7 mouse cellular contexts compared by ENCODE assay signal in the genomic region with DNA sequence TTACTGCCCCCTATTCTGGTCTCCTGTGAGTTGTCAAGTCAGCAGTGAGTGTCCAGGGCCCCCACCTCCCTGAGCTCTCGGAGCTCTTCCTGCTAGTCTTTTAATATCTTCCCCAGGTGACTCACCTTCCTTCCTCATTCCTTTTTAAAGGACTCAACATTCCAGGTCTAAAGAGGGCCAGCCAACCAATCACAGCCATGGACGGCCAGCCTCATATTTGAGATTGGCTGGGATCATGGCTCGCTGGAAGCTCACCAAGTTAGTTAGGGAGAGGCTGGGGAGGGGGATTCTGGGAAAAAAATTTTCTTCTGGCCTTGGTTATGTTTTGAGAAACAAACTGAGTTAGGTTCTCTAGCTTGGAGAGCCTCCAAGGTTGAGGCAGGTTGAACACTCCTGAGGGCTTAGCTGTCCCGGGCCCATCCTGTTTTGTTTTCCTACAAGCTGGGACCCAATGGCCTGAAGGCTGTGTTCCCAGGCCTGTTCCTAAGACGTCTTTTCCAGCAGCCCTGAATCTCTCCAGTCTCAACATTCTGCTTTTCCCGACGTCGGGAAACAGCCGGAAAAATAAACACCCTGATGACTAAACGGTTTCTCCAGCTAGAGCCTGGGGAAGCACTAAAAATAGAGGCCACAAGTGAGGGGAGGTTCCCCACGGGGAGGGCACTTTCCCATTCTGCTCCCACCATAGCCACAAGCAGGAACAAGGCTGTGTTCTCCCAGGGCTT. TPM values are rescaled to one million over a fixed set of nuclear protein-coding genes. Genes with fewer than 3 reads are reported as not detected.
A peak's percentile ranks its signal among the peaks of the same experiment; 100 is the strongest.
DNase-seq lines count a peak whose midpoint lies in the region; ATAC-seq and TF ChIP-seq lines count a peak whose summit lies in the region.

No protein-coding gene starts in this region.

- peaks cover 11 to 27% of the 10 kb centered on the region in 2 experiments for H3K4me1 ChIP-seq in ES-E14 (ENCODE audit: control insufficient read depth in 2 of 2, insufficient read depth in 2 of 2, low read length in 2 of 2, poor library complexity in 1 of 2)
- peaks cover 51% of the 10 kb centered on the region for H3K4me1 ChIP-seq in intestine, embryonic 15.5 days (replicated peaks)
- H3K4me1 ChIP-seq in liver, embryonic 16.5 days (ENCODE audit: control insufficient read depth, low read depth, low read length) = peaks cover 59% of the 10 kb centered on the region

- no peaks in the 10 kb centered on the region for H3K27me3 ChIP-seq in intestine, embryonic 15.5 days (replicated peaks)
- no peaks in the 10 kb centered on the region; the same call in 1 of the 2 replicates for H3K27me3 ChIP-seq in liver, embryonic 16.5 days (ENCODE audit: control insufficient read depth, insufficient read depth, low read depth, low read length)

- H3K4me3 ChIP-seq in ES-E14 (ENCODE audit: insufficient read depth in 1 of 2, low read depth in 1 of 2, low read length in 2 of 2, poor library complexity in 1 of 2, severe bottlenecking in 1 of 2) = no peak overlapping the region
- H3K4me3 ChIP-seq in intestine, embryonic 15.5 days (replicated peaks) = no peak overlapping the region; the same call in 1 of the 2 replicates
- no peak overlapping the region for H3K4me3 ChIP-seq in liver, embryonic 16.5 days (ENCODE audit: low read depth, low read length)

- peak overlapping the region; percentile 93 for H3K4me2 ChIP-seq in intestine, embryonic 15.5 days (replicated peaks)
- no peak overlapping the region for H3K4me2 ChIP-seq in liver, embryonic 16.5 days (ENCODE audit: low read depth, low read length)

- TF ChIP-seq CTCF in brain, embryonic 14.5 days (IDR thresholded peaks at IDR 0.05; ENCODE audit: borderline replicate concordance, extremely low read depth, insufficient read depth, insufficient read length) = no peak

- no peak for TF ChIP-seq POLR2A in brain, embryonic 14.5 days (IDR thresholded peaks at IDR 0.05; ENCODE audit: borderline replicate concordance, extremely low read depth, insufficient read depth, insufficient read length, poor library complexity, severe bottlenecking)

- in situ Hi-C loops in ES-E14 (cut with MboI; ENCODE audit: low sequenced_read_pairs in 2 of 2, unreplicated experiment in 2 of 2) = no loop called here

- no peak overlapping the region for H3K9ac ChIP-seq in ES-E14 (ENCODE audit: insufficient read depth, low read depth, low read length, poor library complexity, severe bottlenecking)
- H3K9ac ChIP-seq in intestine, embryonic 15.5 days = no peak overlapping the region
- no peak overlapping the region for H3K9ac ChIP-seq in liver, embryonic 16.5 days (ENCODE audit: low read depth, low read length)

- no peak overlapping the region for H3K27ac ChIP-seq in ES-E14 (ENCODE audit: insufficient read depth, low read depth, low read length, poor library complexity, severe bottlenecking)
- H3K27ac ChIP-seq in intestine, embryonic 15.5 days = peak overlapping the region; percentile 100
- H3K27ac ChIP-seq in liver, embryonic 16.5 days (ENCODE audit: low read length) = peak overlapping the region; percentile 97

- no peak for ATAC-seq in intestine, embryonic 15.5 days
- no peak for ATAC-seq in liver, embryonic 16.5 days (ENCODE audit: low read depth)

- WGBS in intestine, embryonic 15.5 days = 7% methylated on average over 11 of the region's 11 CpGs
- 25% methylated on average over 11 of the region's 11 CpGs for WGBS in liver, embryonic 16.5 days (ENCODE audit: insufficient replicate concordance)

- no peaks in the 10 kb centered on the region for H3K36me3 ChIP-seq in ES-E14 (ENCODE audit: control insufficient read depth, insufficient read depth, low read length, poor library complexity, severe bottlenecking)
- H3K36me3 ChIP-seq in intestine, embryonic 15.5 days = no peaks in the 10 kb centered on the region
- no peaks in the 10 kb centered on the region for H3K36me3 ChIP-seq in liver, embryonic 16.5 days (ENCODE audit: control insufficient read depth, insufficient read depth)

- no peaks in the 10 kb centered on the region for H3K9me3 ChIP-seq in ES-E14 (ENCODE audit: control insufficient read depth, insufficient read depth, low read depth, low read length)
- no peaks in the 10 kb centered on the region for H3K9me3 ChIP-seq in intestine, embryonic 15.5 days
- H3K9me3 ChIP-seq in liver, embryonic 16.5 days (replicated peaks; ENCODE audit: control insufficient read depth, low read length) = no peaks in the 10 kb centered on the region

- DNase-seq in ES-E14 (ENCODE audit: low read depth, low spot score) = no peak
- DNase-seq in brain, embryonic 14.5 days (ENCODE audit: low read depth) = peak; percentile 32
- peak; percentile 99 for DNase-seq in heart, adult 11 months
- peak; percentile 64 for DNase-seq in ovary, postnatal 36 days (ENCODE audit: low spot score)
- no peak for DNase-seq in layer of hippocampus, postnatal 25 days (ENCODE audit: extremely low spot score in 1 of 2, low spot score in 1 of 2)

TF ChIP-seq in ES-E14, 5 proteins besides CTCF, POLR2A, EP300 and RAD21:
- no peak for TF ChIP-seq CHD2 (IDR thresholded peaks at IDR 0.05; ENCODE audit: low read depth, low read length)
- TF ChIP-seq MAFK (IDR thresholded peaks at IDR 0.05; ENCODE audit: insufficient read depth, low read depth, low read length) = 0 out of 2 replicates have a peak, but pooled peaks have one; percentile 38
TF ChIP-seq in ES-E14: peak in this region for 1.

RNA-seq across cellular contexts. Expression of gene Mef2d, which starts 1.8 kb away (rescaled TPM):
- 8.8 and 10.4 TPM in 2 replicates for total RNA-seq in ES-E14 (2012; rRNA removed)
- polyA plus RNA-seq in brain, embryonic 14.5 days (2012; rRNA removed) = 46.2 and 54.8 TPM in 2 replicates
- 19.7 and 20.8 TPM in 2 replicates for polyA plus RNA-seq in intestine, embryonic 15.5 days (2015; fragmentation: Nextera tagmentation; extraction: Ambion mirVana)
- 5.2 and 7.9 TPM in 2 replicates for polyA plus RNA-seq in liver, embryonic 16.5 days (2015; fragmentation: Nextera tagmentation; extraction: Ambion mirVana)
- total RNA-seq in layer of hippocampus, postnatal 25 days (2021) = 100 to 1,000 TPM; 179 to 212 TPM

RNA-seq across cellular contexts. Expression of gene Iqgap3, which starts 58.6 kb away (rescaled TPM):
- total RNA-seq in ES-E14 (2012; rRNA removed) = 60.3 and 81.2 TPM in 2 replicates
- 10.1 and 17.2 TPM in 2 replicates for polyA plus RNA-seq in brain, embryonic 14.5 days (2012; rRNA removed)
- polyA plus RNA-seq in intestine, embryonic 15.5 days (2015; fragmentation: Nextera tagmentation; extraction: Ambion mirVana) = 16.7 and 17.0 TPM in 2 replicates
- polyA plus RNA-seq in liver, embryonic 16.5 days (2015; fragmentation: Nextera tagmentation; extraction: Ambion mirVana) = 7.3 and 7.6 TPM in 2 replicates
- total RNA-seq in layer of hippocampus, postnatal 25 days (2021) = under 1 TPM; 0.42 to 0.52 TPM

Comparison
In these comparisons a context has a peak if more than half of its experiments do, and no peak if none do; other contexts are left out.
1. DNase-seq: peak in brain, embryonic 14.5 days (single experiment), heart, adult 11 months (single experiment) and ovary, postnatal 36 days (single experiment); none in ES-E14 (single experiment) and layer of hippocampus, postnatal 25 days (0 of 2).